10 mouse cellular contexts compared by ENCODE assay signal in the genomic region with DNA sequence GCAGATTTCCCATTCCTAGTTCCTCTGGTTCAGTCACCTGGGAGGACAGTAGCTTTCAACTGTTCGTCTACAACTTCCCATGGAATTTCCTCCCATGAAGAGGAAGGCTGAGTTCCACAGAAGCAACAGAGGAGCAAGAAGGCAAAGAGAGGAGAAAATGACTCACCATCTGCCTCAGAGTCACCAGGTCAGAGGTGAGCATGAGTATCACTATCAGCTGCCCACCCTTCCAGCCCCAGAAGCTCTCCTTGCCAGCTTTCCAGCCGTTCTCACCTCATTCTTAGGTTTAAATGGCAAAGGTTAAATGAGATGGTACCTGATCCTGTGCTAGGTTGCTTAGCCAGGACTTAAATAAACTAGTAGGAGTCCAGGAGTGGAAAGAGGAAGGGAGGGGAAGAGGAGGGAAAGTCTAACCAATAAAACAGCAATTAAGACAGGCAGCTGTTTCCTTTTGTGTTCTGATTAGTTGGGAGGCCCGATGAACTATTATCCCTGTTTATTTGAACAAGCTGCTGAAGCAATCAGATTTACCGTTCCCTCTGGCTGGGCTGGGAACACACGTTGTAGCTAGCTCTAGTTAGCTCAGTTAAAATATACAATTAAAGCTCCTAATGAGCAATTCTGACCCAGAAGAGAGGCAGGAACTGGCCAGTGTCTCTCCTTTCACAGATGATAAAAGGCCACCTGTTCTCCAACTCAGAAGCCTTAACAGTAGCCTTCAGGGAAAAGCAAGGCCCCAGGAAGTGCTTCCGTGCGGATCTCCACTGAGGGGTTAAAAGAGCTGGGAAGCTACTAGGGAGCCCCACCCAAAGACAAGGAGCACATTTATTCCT.
DNase-seq lines count a peak whose midpoint lies in the region; ATAC-seq lines count a peak whose summit lies in the region.
"Had no signal": no experiment of that assay in that cellular context is flagged by ENCODE, and none has a peak within 500 bp of the region (broad histone marks: within the 10 kb centered on the region; RNA-seq: fewer than 3 reads in every experiment).

No protein-coding gene starts in this region.

- no peak overlapping the region for H3K9ac ChIP-seq in hindbrain, embryonic 13.5 days
- no peak overlapping the region for H3K9ac ChIP-seq in hindbrain, embryonic 12.5 days
- H3K9ac ChIP-seq in forebrain, embryonic 16.5 days (replicated peaks; ENCODE audit: low read depth, low read length) = no peak overlapping the region
- H3K9ac ChIP-seq: embryonic facial prominence, embryonic 12.5 days; liver, embryonic 13.5 days had no signal

- no peak overlapping the region for H3K4me2 ChIP-seq in hindbrain, embryonic 13.5 days
- H3K4me2 ChIP-seq in hindbrain, embryonic 12.5 days (replicated peaks) = no peak overlapping the region
- H3K4me2 ChIP-seq in forebrain, embryonic 16.5 days (ENCODE audit: low read length) = no peak overlapping the region
- H3K4me2 ChIP-seq: embryonic facial prominence, embryonic 12.5 days; liver, embryonic 13.5 days had no signal

- H3K9me3 ChIP-seq in hindbrain, embryonic 13.5 days = no peaks in the 10 kb centered on the region
- no peaks in the 10 kb centered on the region for H3K9me3 ChIP-seq in hindbrain, embryonic 12.5 days (replicated peaks)
- H3K9me3 ChIP-seq in forebrain, embryonic 16.5 days (ENCODE audit: control insufficient read depth, low read length) = no peaks in the 10 kb centered on the region
- H3K9me3 ChIP-seq: embryonic facial prominence, embryonic 12.5 days had no signal

- no peak overlapping the region for H3K4me3 ChIP-seq in hindbrain, embryonic 13.5 days
- H3K4me3 ChIP-seq in hindbrain, embryonic 12.5 days = no peak overlapping the region
- no peak overlapping the region for H3K4me3 ChIP-seq in forebrain, embryonic 16.5 days (replicated peaks; ENCODE audit: low read length)
- H3K4me3 ChIP-seq: embryonic facial prominence, embryonic 12.5 days; liver, embryonic 13.5 days had no signal

- peaks cover 4% of the 10 kb centered on the region; the same call in 1 of the 2 replicates for H3K36me3 ChIP-seq in hindbrain, embryonic 13.5 days
- peaks cover 5% of the 10 kb centered on the region; the same call in 1 of the 2 replicates for H3K36me3 ChIP-seq in hindbrain, embryonic 12.5 days
- H3K36me3 ChIP-seq in forebrain, embryonic 16.5 days (ENCODE audit: control insufficient read depth, insufficient read depth) = no peaks in the 10 kb centered on the region

- peak overlapping the region; percentile 24; the same call in 1 of the 2 replicates for H3K27ac ChIP-seq in hindbrain, embryonic 13.5 days
- H3K27ac ChIP-seq in hindbrain, embryonic 12.5 days = no peak overlapping the region
- H3K27ac ChIP-seq in forebrain, embryonic 16.5 days (ENCODE audit: low read length) = peak overlapping the region; percentile 27
- H3K27ac ChIP-seq: embryonic facial prominence, embryonic 12.5 days; liver, embryonic 13.5 days had no signal

- no peak for ATAC-seq in hindbrain, embryonic 13.5 days (ENCODE audit: low FRiP score)
- ATAC-seq in hindbrain, embryonic 12.5 days (ENCODE audit: low FRiP score) = no peak
- peak; percentile 83 for ATAC-seq in forebrain, embryonic 16.5 days
- ATAC-seq in activated CD4-positive, CD25-positive, alpha-beta regulatory T cell, adult 4 months = no peak

- peak; percentile 58 for DNase-seq in NIH3T3 (ENCODE audit: low read depth)
- DNase-seq in large intestine, adult 2 months (ENCODE audit: low read depth, low spot score) = peak; percentile 29
- DNase-seq in ovary, postnatal 14 days (ENCODE audit: low spot score) = no peak
- DNase-seq in urinary bladder, adult 18-20 months (ENCODE audit: low spot score in 2 of 2) = no peak
- DNase-seq: liver, embryonic 13.5 days had no signal

- 53% methylated on average over 7 of the region's 7 CpGs for WGBS in hindbrain, embryonic 13.5 days
- 61% methylated on average over 7 of the region's 7 CpGs for WGBS in hindbrain, embryonic 12.5 days
- 22% methylated on average over 7 of the region's 7 CpGs for WGBS in forebrain, embryonic 16.5 days
- WGBS in large intestine, adult 2 months = 18% methylated on average over 7 of the region's 7 CpGs

- no peaks in the 10 kb centered on the region for H3K27me3 ChIP-seq in hindbrain, embryonic 13.5 days
- H3K27me3 ChIP-seq in hindbrain, embryonic 12.5 days = no peaks in the 10 kb centered on the region
- H3K27me3 ChIP-seq in forebrain, embryonic 16.5 days (replicated peaks; ENCODE audit: control insufficient read depth, insufficient read depth, low read length) = no peaks in the 10 kb centered on the region
- H3K27me3 ChIP-seq: embryonic facial prominence, embryonic 12.5 days; liver, embryonic 13.5 days had no signal

- H3K4me1 ChIP-seq in hindbrain, embryonic 13.5 days (replicated peaks) = peaks cover 15% of the 10 kb centered on the region
- H3K4me1 ChIP-seq in hindbrain, embryonic 12.5 days = peaks cover 15% of the 10 kb centered on the region
- H3K4me1 ChIP-seq in forebrain, embryonic 16.5 days (replicated peaks; ENCODE audit: control insufficient read depth, insufficient read depth, low read length) = peaks cover 21% of the 10 kb centered on the region

Comparison
In these comparisons a context has a peak if more than half of its experiments do, and no peak if none do; other contexts are left out.
1. DNase-seq: peak in NIH3T3 (single experiment) and large intestine, adult 2 months (single experiment); none in ovary, postnatal 14 days (single experiment) and urinary bladder, adult 18-20 months (0 of 2).